Mouse (Mus musculus) liver, embryonic 15.5 days (tissue): ENCODE data around the gene Plxdc2. TPM values are rescaled to one million over a fixed set of nuclear protein-coding genes. Genes with fewer than 3 reads are reported as not detected.

Experiments
- ATAC-seq: fragments of 200-750 bp; cut with Nextera tagmentation; 2 replicates; pipeline ENCODE4 v1.8.0; 2017; ENCODE audit warnings: moderate number of reproducible peaks, mild to moderate bottlenecking, moderate library complexity; ENCODE audit not compliant: insufficient read depth
- H3K27ac ChIP-seq: fragments of 300-500 bp; sonication (generic); replicated peaks from 2 replicates; pipeline ENCODE4 v1.5.1; 2015; ENCODE audit warnings: mild to moderate bottlenecking, inconsistent platforms
- H3K27me3 ChIP-seq: fragments of 300-500 bp; sonication (generic); 2 replicates; pipeline ENCODE4 v1.6.1; 2015; ENCODE audit warnings: mild to moderate bottlenecking, inconsistent platforms
- H3K36me3 ChIP-seq: fragments of 300-500 bp; sonication (generic); replicated peaks from 2 replicates; pipeline ENCODE4 v1.6.1; 2015; ENCODE audit warnings: moderate library complexity, mild to moderate bottlenecking, inconsistent platforms
- H3K4me1 ChIP-seq: fragments of 300-500 bp; sonication (generic); replicated peaks from 2 replicates; pipeline ENCODE4 v1.6.1; 2015; ENCODE audit warnings: inconsistent platforms
- H3K4me2 ChIP-seq: fragments of 300-500 bp; sonication (generic); 2 replicates; pipeline ENCODE4 v1.6.1; 2015; ENCODE audit warnings: moderate library complexity, mild to moderate bottlenecking, inconsistent platforms
- H3K4me3 ChIP-seq: fragments of 300-500 bp; sonication (generic); replicated peaks from 2 replicates; pipeline ENCODE4 v1.5.1; 2015; ENCODE audit warnings: mild to moderate bottlenecking, inconsistent platforms
- H3K9ac ChIP-seq: fragments of 300-500 bp; sonication (generic); 2 replicates; pipeline ENCODE4 v1.6.1; 2015; ENCODE audit warnings: moderate library complexity, mild to moderate bottlenecking, inconsistent platforms
- H3K9me3 ChIP-seq: fragments of 300-500 bp; sonication (generic); replicated peaks from 2 replicates; pipeline ENCODE4 v1.6.1; 2016; ENCODE audit warnings: inconsistent platforms
- WGBS: fragments of 180-500 bp; shearing (Covaris S2); methylation state at CpG from one replicate; pipeline ENCODE4 v1.1.7; 2015; ENCODE audit warnings: mixed read lengths; ENCODE audit not compliant: insufficient replicate concordance; 5-methylcytosine and 5-hydroxymethylcytosine counted together
- polyA plus RNA-seq: library from polyadenylated mRNA; unstranded; fragments of >200 nt; fragmentation: Nextera tagmentation; extraction: Ambion mirVana; gene quantifications from 2 replicates; pipeline ENCODE4 v1.2.1, GENCODE M21; 2015

Gene Plxdc2
- polyA plus RNA-seq, 1 experiment from 2014 or later = 1.5 TPM

DNA sequence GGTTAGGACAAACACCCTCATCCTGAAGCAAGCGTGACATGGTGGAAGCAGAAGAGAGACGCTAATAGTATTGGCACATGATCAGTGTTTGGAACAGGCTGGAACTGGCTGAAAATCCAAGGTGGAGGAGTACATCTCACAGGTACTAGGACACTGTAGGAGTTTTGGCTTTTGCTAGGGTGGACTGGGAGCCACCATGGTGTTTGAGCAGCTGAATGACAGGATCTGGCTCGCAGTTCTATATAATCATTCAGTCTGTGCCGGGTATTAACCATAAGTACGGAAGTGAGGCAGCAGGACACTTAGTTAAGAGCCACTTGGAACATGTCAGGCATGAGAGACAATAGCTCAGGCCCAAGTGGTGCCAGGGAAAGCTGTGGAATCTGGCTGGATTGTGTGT, 82.9 kb downstream of the Plxdc2 start:
- Histone ChIP-seq H3K27me3 (no peaks in the 10 kb centered on the region), H3K4me2 (no peak overlapping the region), H3K9me3 (no peaks in the 10 kb centered on the region), H3K27ac (no peak overlapping the region), H3K36me3 (no peaks in the 10 kb centered on the region), H3K9ac (no peak overlapping the region), H3K4me1 (no peaks in the 10 kb centered on the region), H3K4me3 (no peak overlapping the region)
- no peak for ATAC-seq
- WGBS = 65% methylated on average over 5 of the region's 5 CpGs

DNA sequence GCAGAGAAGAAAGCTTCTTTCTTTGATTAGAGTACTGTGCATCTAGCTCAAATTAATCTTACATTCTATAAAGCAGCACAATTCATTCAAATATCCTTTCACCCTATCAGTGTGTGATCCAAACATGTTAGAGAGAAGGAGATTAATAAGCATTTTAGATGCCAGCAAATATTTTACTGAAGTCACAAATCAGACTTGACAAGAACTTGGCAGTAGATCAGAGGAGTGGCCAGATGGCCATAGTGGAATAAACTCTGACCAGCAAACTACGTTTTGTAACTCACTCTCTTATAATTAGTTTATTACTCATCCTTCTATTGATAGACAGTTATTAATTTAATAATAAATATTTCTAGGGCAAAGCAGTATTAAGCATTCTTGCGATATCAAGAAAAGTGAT, 86.5 kb downstream of the Plxdc2 start:
- Histone ChIP-seq H3K4me3 (no peak overlapping the region), H3K27me3 (no peaks in the 10 kb centered on the region), H3K4me1 (no peaks in the 10 kb centered on the region), H3K27ac (no peak overlapping the region), H3K9ac (no peak overlapping the region), H3K36me3 (no peaks in the 10 kb centered on the region), H3K9me3 (no peaks in the 10 kb centered on the region), H3K4me2 (no peak overlapping the region)
- ATAC-seq = no peak
- 66% methylated on average over 2 of the region's 2 CpGs for WGBS

DNA sequence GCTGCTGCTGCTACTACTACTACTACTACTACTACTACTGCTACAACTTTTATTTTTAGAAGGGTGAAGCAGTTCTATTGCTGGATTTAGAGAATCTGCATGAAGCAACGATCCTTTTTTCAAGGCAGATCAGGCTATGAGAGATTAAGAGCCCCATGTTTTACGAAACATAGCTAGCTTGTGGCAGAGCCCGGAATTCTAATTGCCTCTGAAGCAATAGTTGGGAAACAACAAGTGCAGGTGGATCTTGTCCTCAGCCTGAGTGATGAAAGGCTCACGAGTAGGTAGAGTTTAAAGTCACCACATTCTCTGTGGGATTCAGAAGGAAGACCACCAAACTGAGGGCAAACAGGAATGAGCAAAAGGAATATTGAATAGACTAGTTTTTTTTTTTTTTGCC, 91.8 kb downstream of the Plxdc2 start:
- H3K27me3 ChIP-seq = no peaks in the 10 kb centered on the region
- H3K4me3 ChIP-seq = no peak overlapping the region
- no peaks in the 10 kb centered on the region for H3K9me3 ChIP-seq
- no peaks in the 10 kb centered on the region for H3K4me1 ChIP-seq
- no peak for ATAC-seq
- no peak overlapping the region for H3K9ac ChIP-seq
- no peaks in the 10 kb centered on the region for H3K36me3 ChIP-seq
- H3K27ac ChIP-seq = no peak overlapping the region
- WGBS = 58% methylated on average over 4 of the region's 4 CpGs
- H3K4me2 ChIP-seq = no peak overlapping the region

DNA sequence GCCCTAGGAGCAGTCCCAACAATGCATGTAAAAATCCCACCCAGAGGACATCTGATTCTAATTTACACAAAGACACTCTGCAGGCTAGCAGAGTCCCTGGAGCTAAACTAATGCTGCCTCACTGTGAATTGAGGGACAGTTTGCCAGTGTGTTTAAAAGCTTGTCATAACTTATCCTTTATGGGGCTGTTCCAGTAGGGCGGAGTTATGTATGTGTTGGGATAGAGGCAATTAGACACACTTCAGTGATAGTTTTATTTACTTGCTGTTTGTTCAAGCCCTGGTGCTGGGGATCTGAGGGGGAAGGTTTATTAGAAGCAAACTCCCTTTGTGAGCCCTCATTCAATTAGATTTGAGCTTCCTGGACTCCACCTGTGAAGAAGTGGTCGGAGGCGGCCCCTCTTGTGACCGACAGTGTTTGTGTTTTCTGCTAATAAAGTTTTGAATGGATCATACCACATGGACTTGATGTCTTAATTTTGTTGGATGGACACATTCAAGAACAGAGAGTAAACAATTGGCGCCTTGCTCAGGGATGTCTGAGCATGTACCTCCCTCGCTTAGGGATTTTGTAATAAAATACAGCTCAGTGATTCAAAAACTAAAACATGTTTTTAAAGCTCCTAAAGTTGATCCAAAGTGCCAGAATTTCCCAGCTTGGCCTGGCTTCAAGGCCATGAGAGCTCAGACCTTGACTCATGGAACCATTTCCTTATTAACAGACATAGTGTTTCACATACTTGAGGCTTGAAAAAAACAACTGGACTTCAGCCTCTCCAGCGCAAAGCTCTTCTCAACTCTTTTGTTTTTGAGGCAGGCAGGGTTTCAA, 94.9 kb downstream of the Plxdc2 start:
- H3K27ac ChIP-seq = no peak overlapping the region
- ATAC-seq = no peak

DNA sequence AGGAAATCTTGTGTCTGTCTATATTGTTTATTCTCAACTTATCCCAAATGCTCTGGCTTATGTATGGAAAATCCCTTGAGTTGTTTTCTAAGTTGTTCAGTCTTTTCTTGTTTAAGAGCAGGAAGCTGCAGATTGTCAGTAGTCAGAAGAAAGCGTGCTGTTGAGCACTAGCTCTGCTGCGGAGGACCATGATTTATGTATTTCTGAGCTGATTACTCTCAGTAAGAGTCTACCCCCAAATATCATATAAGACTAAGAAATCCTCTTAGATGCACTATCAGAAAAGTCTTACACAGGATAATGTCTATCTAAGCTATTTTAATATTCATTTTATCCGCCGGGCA, 95.5 kb downstream of the Plxdc2 start:
- Histone ChIP-seq H3K9ac (no peak overlapping the region), H3K4me2 (no peak overlapping the region), H3K36me3 (no peaks in the 10 kb centered on the region), H3K9me3 (no peaks in the 10 kb centered on the region), H3K4me3 (no peak overlapping the region), H3K27me3 (no peaks in the 10 kb centered on the region), H3K27ac (no peak overlapping the region), H3K4me1 (no peaks in the 10 kb centered on the region)
- no peak for ATAC-seq
- 81% methylated on average over 4 of the region's 4 CpGs for WGBS

More for the DNA sequence above, 94.9 kb downstream of the Plxdc2 start:
- Histone ChIP-seq H3K9me3 (no peaks in the 10 kb centered on the region), H3K4me3 (no peak overlapping the region), H3K4me1 (no peaks in the 10 kb centered on the region), H3K4me2 (no peak overlapping the region), H3K9ac (no peak overlapping the region), H3K27me3 (no peaks in the 10 kb centered on the region), H3K36me3 (no peaks in the 10 kb centered on the region)
- WGBS = 73% methylated on average over 7 of the region's 7 CpGs

DNA sequence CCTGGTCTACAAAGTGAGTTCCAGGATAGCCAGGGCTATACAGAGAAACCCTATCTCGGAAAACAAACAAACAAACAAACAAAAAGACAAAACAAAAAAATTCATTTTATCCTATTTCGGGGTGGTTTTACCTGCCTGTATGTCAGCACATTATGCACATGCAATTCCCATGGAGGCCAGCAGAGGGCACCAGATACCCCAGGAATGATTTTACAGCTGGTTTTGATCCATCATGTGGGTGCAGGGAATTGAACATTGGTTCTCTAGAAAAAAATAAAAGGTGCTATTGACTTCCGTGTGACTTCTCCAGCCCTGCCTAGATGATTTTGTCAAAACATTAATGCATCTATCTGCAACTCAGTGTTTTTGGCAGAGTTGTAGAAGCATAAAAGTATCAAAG, 96.0 kb downstream of the Plxdc2 start:
- no peak overlapping the region for H3K27ac ChIP-seq
- no peaks in the 10 kb centered on the region for H3K27me3 ChIP-seq
- H3K9me3 ChIP-seq = no peaks in the 10 kb centered on the region
- WGBS = 69% methylated on average over 3 of the region's 3 CpGs
- no peak overlapping the region for H3K4me3 ChIP-seq
- no peaks in the 10 kb centered on the region for H3K36me3 ChIP-seq
- H3K4me1 ChIP-seq = no peaks in the 10 kb centered on the region
- ATAC-seq = no peak
- no peak overlapping the region for H3K9ac ChIP-seq
- H3K4me2 ChIP-seq = no peak overlapping the region

DNA sequence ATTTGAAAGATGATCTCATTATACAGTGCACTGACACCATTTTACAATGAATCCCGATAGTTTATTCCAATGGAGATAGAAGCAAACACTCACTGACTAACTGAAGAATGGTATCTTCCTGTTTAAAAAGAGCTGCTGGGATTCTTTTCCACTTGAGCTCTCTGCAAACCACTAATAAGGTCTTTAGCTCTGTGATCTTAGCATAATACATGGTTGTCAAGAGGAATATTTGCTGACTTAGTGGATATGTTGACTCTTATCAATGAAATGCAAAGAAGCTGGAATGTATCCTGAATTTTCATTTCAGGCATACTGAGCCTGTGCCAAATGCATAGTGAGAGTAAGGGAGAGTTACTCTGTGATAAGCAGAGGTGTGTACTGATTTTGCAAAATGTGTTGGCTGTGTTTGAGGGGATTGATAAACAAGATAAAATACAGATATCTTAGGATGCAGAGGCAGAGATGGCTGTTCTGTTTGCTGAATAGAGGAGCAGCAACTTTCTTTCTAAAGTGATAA, 100.2 kb downstream of the Plxdc2 start:
- Histone ChIP-seq H3K27me3 (no peaks in the 10 kb centered on the region), H3K27ac (no peak overlapping the region), H3K36me3 (no peaks in the 10 kb centered on the region), H3K9ac (no peak overlapping the region), H3K4me1 (no peaks in the 10 kb centered on the region), H3K9me3 (no peaks in the 10 kb centered on the region), H3K4me3 (no peak overlapping the region), H3K4me2 (no peak overlapping the region)
- ATAC-seq = no peak
- WGBS = 75% methylated on average over 1 of the region's 1 CpGs

DNA sequence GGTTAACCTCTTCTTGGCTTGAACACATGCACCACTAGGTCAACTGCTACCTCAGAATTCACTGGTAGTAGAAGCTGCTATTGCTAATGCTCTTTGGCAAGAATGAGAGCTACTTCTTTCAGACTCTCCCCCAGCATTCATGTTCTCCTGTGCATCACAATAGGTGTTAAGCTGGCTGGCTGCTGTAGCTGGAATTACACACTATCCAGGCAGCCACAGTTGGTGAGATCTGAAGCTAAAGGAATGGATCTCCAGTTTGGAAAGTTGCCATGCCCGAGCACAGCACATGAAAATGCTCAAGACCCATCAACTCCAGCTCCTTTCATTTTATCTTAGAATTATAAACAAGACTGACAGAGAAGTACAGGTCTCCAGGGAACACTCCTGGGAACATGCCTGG, 103.4 kb downstream of the Plxdc2 start:
- no peaks in the 10 kb centered on the region for H3K27me3 ChIP-seq
- WGBS = 34% methylated on average over 1 of the region's 1 CpGs
- no peak overlapping the region for H3K4me2 ChIP-seq
- H3K27ac ChIP-seq = no peak overlapping the region
- H3K4me1 ChIP-seq = no peaks in the 10 kb centered on the region
- H3K9ac ChIP-seq = no peak overlapping the region
- ATAC-seq = no peak
- no peaks in the 10 kb centered on the region for H3K9me3 ChIP-seq
- no peak overlapping the region for H3K4me3 ChIP-seq
- no peaks in the 10 kb centered on the region for H3K36me3 ChIP-seq

DNA sequence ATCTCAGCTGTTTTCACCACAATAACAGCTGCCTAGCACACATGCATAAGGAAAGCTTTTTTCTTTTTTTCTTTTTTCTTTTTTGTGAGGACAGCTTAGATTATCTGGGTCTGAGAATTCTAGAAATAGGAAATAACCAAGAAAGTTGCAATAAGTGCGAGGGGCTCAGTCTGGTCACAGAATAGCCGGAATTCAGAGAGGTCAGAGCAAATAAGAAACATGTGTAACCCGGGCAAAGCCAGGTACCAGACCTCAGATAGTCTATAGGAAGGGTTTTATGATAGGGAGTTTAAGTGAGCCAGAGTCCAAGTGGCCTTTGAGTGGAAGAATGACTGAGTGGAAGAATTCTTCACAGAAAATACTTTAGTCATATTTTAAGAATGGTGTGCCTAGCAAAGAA, 114.0 kb downstream of the Plxdc2 start:
- no peak overlapping the region for H3K27ac ChIP-seq
- no peaks in the 10 kb centered on the region for H3K9me3 ChIP-seq
- ATAC-seq = no peak
- no peak overlapping the region for H3K4me3 ChIP-seq
- H3K4me2 ChIP-seq = no peak overlapping the region
- no peaks in the 10 kb centered on the region for H3K27me3 ChIP-seq
- 61% methylated on average over 3 of the region's 3 CpGs for WGBS
- H3K4me1 ChIP-seq = no peaks in the 10 kb centered on the region
- no peaks in the 10 kb centered on the region for H3K36me3 ChIP-seq
- no peak overlapping the region for H3K9ac ChIP-seq

DNA sequence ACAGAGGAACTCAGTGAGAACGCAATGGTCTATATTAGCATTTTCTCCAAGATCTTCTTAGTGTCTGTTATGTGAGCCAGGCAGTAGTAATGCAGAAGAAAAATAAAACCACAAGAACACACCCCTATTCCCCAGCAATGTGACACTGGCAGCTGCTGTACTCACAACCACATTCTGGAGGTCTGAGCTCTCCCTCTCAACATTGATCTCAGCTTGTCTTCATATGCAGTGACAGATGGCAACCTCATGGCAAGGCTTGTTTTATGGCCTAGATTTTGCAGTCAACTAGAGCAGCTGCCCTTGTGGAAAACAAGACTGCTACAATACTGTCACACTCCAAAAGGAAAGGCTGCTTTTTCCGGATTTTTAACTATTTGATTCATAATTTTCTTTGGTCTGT, 127.8 kb downstream of the Plxdc2 start:
- Histone ChIP-seq H3K27me3 (no peaks in the 10 kb centered on the region), H3K27ac (no peak overlapping the region), H3K4me1 (no peaks in the 10 kb centered on the region), H3K4me3 (no peak overlapping the region), H3K9me3 (no peaks in the 10 kb centered on the region), H3K36me3 (no peaks in the 10 kb centered on the region), H3K4me2 (no peak overlapping the region), H3K9ac (no peak overlapping the region)
- ATAC-seq = no peak
- 66% methylated on average over 2 of the region's 2 CpGs for WGBS

DNA sequence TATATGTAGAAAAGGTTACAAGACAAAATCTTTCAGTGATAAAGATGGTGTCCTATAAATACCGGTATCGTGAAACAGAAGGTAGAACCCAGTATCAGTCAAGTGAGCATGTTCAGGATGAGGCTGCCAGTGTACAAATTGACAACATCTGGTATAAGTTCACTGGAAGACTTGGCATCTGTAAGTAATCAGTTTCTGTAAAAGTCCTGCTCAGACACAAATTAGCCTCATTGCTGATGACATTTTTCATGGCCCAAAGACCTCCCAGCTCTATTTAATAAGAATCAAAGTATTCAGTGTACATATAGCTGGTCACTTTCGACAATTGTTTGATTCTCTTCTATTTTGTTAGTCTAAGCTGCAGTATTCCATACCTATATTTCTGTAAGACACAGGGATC, 129.9 kb downstream of the Plxdc2 start:
- H3K4me3 ChIP-seq = no peak overlapping the region
- no peaks in the 10 kb centered on the region for H3K36me3 ChIP-seq
- no peak overlapping the region for H3K27ac ChIP-seq
- 68% methylated on average over 3 of the region's 3 CpGs for whole genome bisulfite sequencing
- H3K9me3 ChIP-seq = no peaks in the 10 kb centered on the region
- no peaks in the 10 kb centered on the region for H3K4me1 ChIP-seq
- H3K27me3 ChIP-seq = no peaks in the 10 kb centered on the region
- no peak for ATAC-seq
- no peak overlapping the region for H3K9ac ChIP-seq
- no peak overlapping the region for H3K4me2 ChIP-seq

DNA sequence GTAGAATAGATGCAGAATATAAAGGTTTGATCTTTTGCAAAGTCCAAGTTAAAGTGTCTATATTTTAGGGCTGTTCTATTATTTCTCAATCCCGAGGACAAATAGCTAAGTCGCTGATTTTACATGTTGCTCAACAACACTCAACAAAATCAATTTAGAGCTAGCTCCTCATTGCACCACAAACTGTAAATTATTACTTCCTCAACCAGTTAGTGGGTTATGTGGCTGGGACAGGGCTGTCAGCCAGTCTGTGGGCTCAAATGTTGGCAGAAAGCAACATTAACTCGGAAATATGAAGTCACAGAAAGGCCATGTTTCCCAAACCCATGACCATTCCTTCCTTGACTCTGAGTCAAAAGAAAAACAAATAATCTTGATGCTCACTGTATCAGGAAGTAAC, 135.1 kb downstream of the Plxdc2 start:
- H3K27me3 ChIP-seq = no peaks in the 10 kb centered on the region
- no peak overlapping the region for H3K27ac ChIP-seq
- H3K4me3 ChIP-seq = no peak overlapping the region
- H3K4me2 ChIP-seq = no peak overlapping the region
- H3K9ac ChIP-seq = no peak overlapping the region
- no peaks in the 10 kb centered on the region for H3K9me3 ChIP-seq
- no peaks in the 10 kb centered on the region for H3K4me1 ChIP-seq
- no peaks in the 10 kb centered on the region for H3K36me3 ChIP-seq
- no peak for ATAC-seq
- WGBS = 18% methylated on average over 3 of the region's 3 CpGs
